Mouse (Mus musculus): ENCODE measurements around the gene Gm20479.

- TF ChIP-seq CTCF (IDR thresholded peaks at IDR 0.05; ENCODE audit: extremely low read depth, insufficient read depth, insufficient read length, insufficient replicate concordance) (no peak), POLR2A (IDR thresholded peaks at IDR 0.05; ENCODE audit: low read depth, low read length) (no peak)
Measured at GRCm38 (mm10) chr7:27314393-27314792, 42.8 kb downstream of the Gm20479 start.
